8 mouse cellular contexts compared by ENCODE assay signal in the genomic region with DNA sequence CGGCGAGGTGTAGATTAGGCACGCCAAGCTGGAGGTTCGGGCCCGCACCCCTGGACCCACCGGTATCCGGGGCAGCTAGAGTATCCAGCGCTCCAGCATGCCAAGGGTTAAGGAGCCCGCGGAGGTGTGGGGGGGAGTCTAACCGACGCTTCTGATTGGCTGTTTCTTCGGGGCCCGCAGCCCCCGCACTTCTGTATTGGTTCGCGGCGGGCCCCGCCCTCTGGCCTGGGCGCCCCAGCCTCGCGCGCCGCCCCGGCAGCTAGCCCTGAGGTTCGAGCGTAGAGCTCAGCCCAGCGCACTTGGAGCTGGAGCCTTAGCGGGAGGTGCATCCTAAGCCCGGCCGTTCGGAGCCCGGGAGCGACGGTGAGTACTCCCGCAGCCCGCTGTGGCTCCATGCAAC. TPM values are rescaled to one million over a fixed set of nuclear protein-coding genes. Genes with fewer than 3 reads are reported as not detected.
DNase-seq lines count a peak whose midpoint lies in the region; ATAC-seq and TF ChIP-seq lines count a peak whose summit lies in the region.

A gene (plus strand): TSS at position 219 of the 400 bp plus-strand sequence.

- H3K36me3 ChIP-seq in lung, embryonic 14.5 days (ENCODE audit: insufficient read depth), result no peaks in the 10 kb centered on the region

- H3K4me2 ChIP-seq in lung, embryonic 14.5 days, result peak within 1 kb of the TSS; percentile 85

- ATAC-seq in frontal cortex, adult (ENCODE audit: low TSS enrichment), result peak; percentile 64
- ATAC-seq in hematopoietic stem cell, adult 5-6 weeks (replicated peaks in 1 of 2; ENCODE audit: insufficient read depth in 1 of 2, low FRiP score in 2 of 2, low TSS enrichment in 1 of 2, low read depth in 1 of 2, poor library complexity in 2 of 2, severe bottlenecking in 2 of 2), result peak; percentile 79 to 81
- peak; percentile 91 for ATAC-seq in lung, embryonic 14.5 days (ENCODE audit: insufficient read depth)

- peak within 1 kb of the TSS; percentile 58; the same call in 1 of the 2 replicates for H3K27ac ChIP-seq in lung, embryonic 14.5 days (ENCODE audit: low read depth)
- peak within 1 kb of the TSS; percentile 72 for H3K27ac ChIP-seq in olfactory bulb, adult 2 months (ENCODE audit: insufficient read depth, low read depth, low read length)

- TF ChIP-seq POLR2A in olfactory bulb, adult 2 months (IDR thresholded peaks at IDR 0.05; ENCODE audit: insufficient read depth, low read depth, low read length), result peak; percentile 93

- H3K4me3 ChIP-seq in lung, embryonic 14.5 days (ENCODE audit: low read depth, low read length), result peak within 1 kb of the TSS; percentile 67
- peak within 1 kb of the TSS; percentile 95 for H3K4me3 ChIP-seq in olfactory bulb, adult 2 months (ENCODE audit: insufficient read depth, low read depth, low read length)

- TF ChIP-seq CTCF in lung, embryonic 14.5 days (IDR thresholded peaks at IDR 0.05; ENCODE audit: low read depth), result no peak
- no peak for TF ChIP-seq CTCF in olfactory bulb, adult 2 months (IDR thresholded peaks at IDR 0.05; ENCODE audit: insufficient read depth, low read depth, low read length)

- H3K9me3 ChIP-seq in lung, embryonic 14.5 days (ENCODE audit: low read depth, low read length), result no peaks in the 10 kb centered on the region

- H3K27me3 ChIP-seq in lung, embryonic 14.5 days (ENCODE audit: insufficient read depth, low read length), result no peaks in the 10 kb centered on the region

- peak within 1 kb of the TSS; percentile 71 for H3K9ac ChIP-seq in lung, embryonic 14.5 days

- WGBS in lung, embryonic 14.5 days, result under 1% methylated on average over 37 of the region's 37 CpGs
- 1% methylated on average over 37 of the region's 37 CpGs for WGBS in olfactory bulb, adult 2 months

- peaks cover 26% of the 10 kb centered on the region for H3K4me1 ChIP-seq in lung, embryonic 14.5 days (ENCODE audit: insufficient read depth)
- H3K4me1 ChIP-seq in olfactory bulb, adult 2 months (ENCODE audit: control insufficient read depth, insufficient read depth, low read length), result peaks cover 43% of the 10 kb centered on the region

- peak; percentile 97 for DNase-seq in Muller cell, postnatal 12 days (ENCODE audit: inconsistent ontology term)
- peak; percentile 93 for DNase-seq in cerebellum, adult 9-10 months
- peak; percentile 81 to 87 for DNase-seq in layer of hippocampus, adult 8-10 months (ENCODE audit: low spot score in 2 of 2)
- DNase-seq in lung, embryonic 14.5 days, result peak; percentile 96
- peak; percentile 86 to 91 for DNase-seq in thymus, adult 18-20 months

RNA-seq across cellular contexts. Expression of the gene that starts here (rescaled TPM):
- total RNA-seq in hematopoietic stem cell, adult 5-6 weeks (2017), result 9.1 and 11.4 TPM in 2 replicates
- 10 to 100 TPM; 47.2 to 63.1 (median 53.9) TPM for total RNA-seq in layer of hippocampus, adult 8-10 months (2022)
- 59.3 and 71.2 TPM in 2 replicates for polyA plus RNA-seq in lung, embryonic 14.5 days (2014; fragmentation: Nextera tagmentation; extraction: Ambion mirVana)
- polyA plus RNA-seq in olfactory bulb, adult 2 months (2012; ENCODE audit: insufficient read depth, insufficient read length, low replicate concordance, missing spikeins), result not detected in 2 replicates

Comparison
In these comparisons a context has a peak if more than half of its experiments do, and no peak if none do; other contexts are left out.
1. Peak in every context shown above with its lines: DNase-seq, ATAC-seq, H3K4me3 ChIP-seq and H3K27ac ChIP-seq.